Mouse (Mus musculus) C2C12 (cell line): ENCODE data around the gene Ifnar1.

Source experiments
- CEBPB ChIP-seq: IDR thresholded peaks from one replicate; pipeline ENCODE4 v1.6.1; 2011; ENCODE audit warnings: low read depth, mild to moderate bottlenecking, control low read depth, moderate library complexity
- CTCF ChIP-seq: IDR thresholded peaks from one replicate; pipeline ENCODE4 v1.5.1; 2011; ENCODE audit not compliant: control insufficient read depth, insufficient read depth, insufficient read length
- MAX ChIP-seq: IDR thresholded peaks from one replicate; pipeline ENCODE4 v1.6.1; 2011; ENCODE audit warnings: mild to moderate bottlenecking, control low read depth
- MYOD1 ChIP-seq: IDR thresholded peaks from one replicate; pipeline ENCODE4 v1.6.1; 2011; ENCODE audit warnings: low read depth; ENCODE audit not compliant: control insufficient read depth, insufficient read length
- MYOG ChIP-seq: IDR thresholded peaks from one replicate; pipeline ENCODE4 v1.6.1; 2011; ENCODE audit not compliant: control insufficient read depth, insufficient read length; ENCODE audit errors: extremely low read depth
- USF1 ChIP-seq: IDR thresholded peaks from one replicate; pipeline ENCODE4 v1.6.1; 2011; ENCODE audit warnings: low read depth, mild to moderate bottlenecking, control low read depth, moderate library complexity

GRCm38 (mm10) chr16:91527051-91527450 is 42.0 kb downstream of the Ifnar1 start:
- TF ChIP-seq CTCF (no peak), MYOG (no peak), MAX (no peak), MYOD1 (no peak), USF1 (no peak), CEBPB (no peak)
